In genomic region chr15:9954941-9955340, GRCm38 (mm10) we compare ENCODE assay signal across 18 mouse cellular contexts.
"Had no signal": no experiment of that assay in that cellular context is flagged by ENCODE, and none has a peak within 500 bp of the region (broad histone marks: within the 10 kb centered on the region; RNA-seq: fewer than 3 reads in every experiment).

No protein-coding gene starts in this region.

- DNase-seq: gastrocnemius, adult 2 months; gastrocnemius, postnatal 10 days; gastrocnemius, postnatal 25 days; heart, adult 11 months; heart, postnatal 10 days; heart, postnatal 4 days; kidney, adult 18-20 months; kidney, adult 8-10 months; kidney, postnatal 10 days; kidney, postnatal 25 days; layer of hippocampus, adult 9-11 months; layer of hippocampus, postnatal 36 days; left cerebral cortex, postnatal 4 days had no signal

- ATAC-seq: hindbrain, embryonic 16.5 days; inflammation-experienced regulatory T-cells, adult 6 months; intestine, embryonic 15.5 days; intestine, postnatal 0 days; liver, embryonic 12.5 days had no signal
